Mouse (Mus musculus) ovary, adult 18-20 months (tissue): ENCODE results near the gene Kifc3.

Source experiments
- DNase-seq: peaks from one replicate; pipeline ENCODE4 v3.0.0; 2022; ENCODE audit warnings: low spot score, mixed read lengths

Kifc3 gene

GRCm38 (mm10) chr8:95075504-95075903 lies 127.1 kb downstream of the Kifc3 start:
- DNase-seq: no peak

GRCm38 (mm10) chr8:95067582-95067981 lies 135.0 kb downstream of the Kifc3 start:
- DNase-seq: no peak

DNA sequence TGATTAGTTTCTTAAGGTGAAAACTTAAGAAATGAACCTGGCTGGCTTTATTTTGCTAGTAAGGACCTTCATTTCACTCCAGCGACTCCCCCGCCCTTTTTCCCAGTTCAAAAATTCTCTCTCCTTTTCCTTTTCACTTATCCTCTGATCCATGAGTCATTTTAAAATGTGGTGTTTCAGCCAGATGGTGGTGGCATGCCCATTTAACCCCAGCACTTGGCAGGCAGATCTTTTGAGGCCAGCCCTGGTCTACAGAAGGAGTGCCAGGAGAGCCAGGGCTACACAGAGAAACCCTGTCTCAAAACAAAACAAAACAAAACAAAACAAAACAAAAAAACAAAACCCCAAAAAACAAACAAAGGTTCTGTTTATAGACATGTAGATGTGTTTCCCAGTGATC lies 138.1 kb downstream of the Kifc3 start:
- no peak for DNase-seq

DNA sequence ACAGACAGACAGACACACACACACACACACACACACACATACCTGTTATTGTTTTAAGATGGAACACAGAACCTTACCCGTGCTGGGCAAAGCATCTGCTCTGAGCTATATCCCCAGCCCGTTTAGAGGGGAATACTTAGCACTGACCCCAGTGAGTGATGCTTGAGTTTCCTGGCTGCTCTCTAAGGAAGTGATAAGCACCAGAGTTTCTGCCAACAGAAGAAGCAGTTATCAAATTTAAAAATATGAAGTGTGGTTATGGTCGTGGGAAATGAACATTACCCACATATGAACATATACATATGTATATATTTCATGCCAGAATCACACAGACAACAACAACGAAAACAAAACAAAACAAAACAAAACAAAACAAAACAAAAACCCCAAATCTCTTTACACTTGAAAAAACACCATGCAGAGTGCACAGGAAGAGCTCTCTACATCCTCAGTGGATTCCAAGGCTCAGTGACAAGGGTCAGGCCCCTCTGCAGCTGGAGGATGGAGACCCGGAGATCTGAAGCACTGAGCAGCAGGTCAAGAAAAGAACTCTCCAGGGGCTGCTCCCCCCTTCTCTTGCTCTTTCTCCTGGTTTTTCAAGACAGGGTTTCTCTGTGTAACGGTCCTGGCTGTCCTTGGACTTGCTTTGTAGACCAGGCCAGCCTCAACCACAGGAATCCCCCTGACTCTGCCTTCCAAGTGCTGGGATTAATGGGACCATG lies 142.6 kb downstream of the Kifc3 start:
- no peak for DNase-seq

DNA sequence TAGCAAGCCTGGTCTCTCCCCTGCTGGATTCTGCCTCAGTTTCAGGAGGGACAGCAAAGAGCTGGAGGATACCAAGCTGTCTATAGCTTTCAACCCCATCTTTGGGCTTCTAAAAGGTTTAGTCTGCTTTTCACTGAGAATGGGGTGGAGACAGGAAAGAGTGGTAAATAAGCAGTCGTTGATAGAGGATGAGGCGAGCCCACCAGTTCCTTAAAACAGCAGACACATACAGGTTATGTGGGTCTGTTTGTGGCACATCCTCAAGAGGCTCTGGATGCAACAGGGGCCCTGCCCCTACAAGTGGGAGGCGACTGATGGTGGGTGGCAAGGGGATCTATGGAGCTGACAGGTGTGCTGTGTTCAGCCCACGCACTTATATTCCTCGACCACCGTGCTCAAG lies 144.0 kb downstream of the Kifc3 start:
- DNase-seq: no peak

- DNase-seq: no peak
Observed at GRCm38 (mm10) chr8:95056414-95056813, 146.2 kb downstream of the Kifc3 start.

DNA sequence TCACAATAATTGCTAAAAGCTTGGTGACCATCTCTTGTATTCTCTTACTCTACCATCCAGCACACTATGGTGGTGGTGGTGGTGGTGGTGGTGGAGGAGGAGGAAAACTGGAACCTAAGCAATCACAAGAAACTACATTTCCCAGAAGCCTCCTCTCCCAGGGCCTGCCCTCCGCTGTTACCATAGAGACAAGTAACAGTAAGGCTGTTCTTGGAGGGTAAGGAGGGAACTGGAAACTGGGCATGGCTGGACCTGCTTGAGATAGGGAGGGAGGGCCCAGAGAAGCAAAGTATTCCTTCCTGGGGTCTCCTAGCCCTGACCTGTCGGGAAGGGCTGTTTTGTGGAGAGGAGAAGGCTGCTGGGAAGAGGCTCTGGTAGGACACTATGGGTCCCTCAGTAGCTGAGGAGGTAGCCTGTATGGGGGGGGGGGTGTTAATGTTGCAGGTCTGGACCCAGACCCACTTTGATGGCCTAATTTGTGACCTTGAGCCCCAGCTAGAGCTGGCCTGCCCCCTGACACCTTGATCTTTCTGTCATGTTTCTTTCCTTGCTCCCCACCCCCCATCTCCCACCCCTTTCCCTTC lies 147.6 kb downstream of the Kifc3 start, which contains the start of gene Drc7:
TSS of gene Drc7 (plus strand) at position 177 of the 584 bp plus-strand sequence.
- no peak for DNase-seq

- DNase-seq: no peak
Observed at GRCm38 (mm10) chr8:95054438-95054837, 148.2 kb downstream of the Kifc3 start.
